Mouse (Mus musculus) liver, postnatal 0 days (tissue): Measurements from ENCODE around the gene Capzb.

Experiments
- CTCF ChIP-seq: sonication (generic); IDR thresholded peaks from 2 replicates; pipeline ENCODE4 v1.5.1; 2016; ENCODE audit warnings: antibody characterized with exemption, low read depth
- EP300 ChIP-seq: IDR thresholded peaks from 2 replicates; pipeline ENCODE4 v1.6.1; 2016; ENCODE audit warnings: antibody characterized with exemption, low read depth, mild to moderate bottlenecking

GRCm38 (mm10) chr4:139340835-139341234, 148.1 kb downstream of the Capzb start:
- TF ChIP-seq CTCF (no peak), EP300 (no peak)
